Mouse (Mus musculus): Measurements from ENCODE around the gene Gucy2c. TPM values are rescaled to one million over a fixed set of nuclear protein-coding genes. Genes with fewer than 3 reads are reported as not detected.
"Not testable (repeated sequence)": the region's sequence is repeated elsewhere in the genome, so short reads cannot be mapped to it uniquely, and the experiment has no call there.

Gucy2c gene
- polyA plus RNA-seq, 1 experiment: 0.07 TPM

DNA sequence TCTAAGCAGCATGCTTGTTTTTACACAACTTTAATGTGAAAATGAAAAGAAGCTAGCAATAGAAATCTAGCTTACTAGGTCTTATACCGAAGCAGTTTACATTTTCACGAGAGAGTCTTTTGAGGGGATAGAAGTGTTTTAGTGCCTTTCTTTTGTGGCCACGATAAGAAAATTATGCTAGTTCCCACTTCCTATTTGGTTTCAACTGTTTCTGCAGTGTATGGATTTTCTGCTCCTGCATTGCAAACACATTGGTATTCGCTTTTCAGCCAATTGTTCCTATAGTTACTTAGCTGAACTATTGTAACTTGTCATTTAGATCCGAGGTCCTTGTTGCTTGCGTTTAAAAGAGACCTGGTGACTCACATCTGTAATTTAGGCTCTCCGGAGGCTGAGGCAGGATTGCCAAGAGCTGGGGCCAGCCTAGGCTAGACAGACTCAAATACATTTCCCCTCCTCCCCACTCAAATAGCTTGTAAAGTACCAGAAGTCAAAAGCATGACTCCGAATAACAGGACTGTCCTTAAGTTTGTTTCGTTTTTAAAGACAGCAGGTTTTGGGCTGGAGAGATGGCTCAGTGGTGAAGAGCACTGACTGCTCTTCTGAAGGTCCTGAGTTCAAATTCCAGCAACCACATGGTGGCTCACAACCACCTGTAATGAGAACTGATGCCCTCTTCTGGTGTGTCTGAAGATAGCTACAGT is 23.3 kb upstream of the Gucy2c start:
- H3K27ac ChIP-seq (ENCODE audit: insufficient read depth, low read length): peak overlapping the region; percentile 79
- no peaks in the 10 kb centered on the region for H3K36me3 ChIP-seq (ENCODE audit: control insufficient read depth, insufficient read depth, low read length)
- no peak for TF ChIP-seq POLR2A (IDR thresholded peaks at IDR 0.05; ENCODE audit: low read depth, low read length)
- no peak for TF ChIP-seq CTCF (IDR thresholded peaks at IDR 0.05; ENCODE audit: extremely low read depth, insufficient read depth, insufficient read length, insufficient replicate concordance)
- 2% methylated on average over 9 of the region's 9 CpGs for WGBS
- peaks cover 4% of the 10 kb centered on the region for H3K4me1 ChIP-seq (ENCODE audit: control insufficient read depth, insufficient read depth, insufficient read length)
- H3K4me3 ChIP-seq (ENCODE audit: extremely low read depth, insufficient read depth, insufficient read length): peak overlapping the region; percentile 84
- H3K27me3 ChIP-seq (ENCODE audit: control insufficient read depth, insufficient read depth, low read length): no peaks in the 10 kb centered on the region
- no peak for DNase-seq (ENCODE audit: low read depth in 1 of 2, low spot score in 2 of 2)

DNA sequence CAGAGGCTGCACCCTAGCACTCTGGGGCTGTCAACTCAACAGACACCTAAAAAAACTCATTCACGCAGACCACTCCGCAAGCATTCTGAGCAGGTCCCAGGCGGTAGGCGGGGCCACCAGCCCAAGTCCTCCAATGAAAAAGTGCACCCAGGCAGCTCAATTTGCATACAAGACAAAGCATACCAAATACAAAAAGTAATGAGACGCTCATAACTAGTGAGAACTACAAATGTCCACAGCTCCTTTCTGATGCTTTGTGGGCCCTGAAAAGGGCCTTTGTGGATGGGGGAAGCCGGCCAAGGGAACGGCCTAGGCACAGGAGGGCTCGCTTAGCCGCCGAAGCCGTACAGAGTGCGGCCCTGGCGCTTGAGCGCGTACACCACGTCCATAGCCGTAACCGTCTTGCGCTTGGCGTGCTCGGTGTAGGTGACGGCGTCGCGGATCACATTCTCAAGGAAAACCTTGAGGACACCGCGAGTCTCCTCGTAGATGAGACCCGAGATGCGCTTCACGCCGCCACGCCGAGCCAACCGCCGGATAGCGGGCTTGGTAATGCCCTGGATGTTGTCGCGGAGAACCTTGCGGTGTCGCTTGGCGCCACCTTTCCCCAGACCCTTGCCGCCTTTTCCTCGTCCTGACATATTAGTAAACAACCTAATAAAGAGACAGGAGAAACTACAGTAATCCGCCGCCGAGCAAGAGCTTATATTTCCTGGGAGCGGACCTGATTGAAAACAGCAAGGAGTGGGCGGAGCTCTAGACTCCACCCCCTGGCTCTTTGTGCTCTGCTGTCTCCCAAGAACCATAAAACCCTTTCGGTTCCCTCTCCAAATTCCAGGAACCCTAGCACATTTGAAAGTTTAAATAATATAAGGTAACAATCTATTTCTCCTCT is 22.4 kb upstream of the Gucy2c start, which contains the start of gene Hist4h4:
Gene Hist4h4, minus strand, starts transcription at position 677 of the 895 bp plus-strand sequence.
- H3K27me3 ChIP-seq (ENCODE audit: control insufficient read depth, insufficient read depth, low read length): no peaks in the 10 kb centered on the region
- no peaks in the 10 kb centered on the region for H3K36me3 ChIP-seq (ENCODE audit: control insufficient read depth, insufficient read depth, low read length)
- no peaks in the 10 kb centered on the region; the same call in 1 of the 2 replicates for H3K4me1 ChIP-seq (ENCODE audit: control insufficient read depth, insufficient read depth, insufficient read length)
- H3K4me3 ChIP-seq (ENCODE audit: extremely low read depth, insufficient read depth, insufficient read length): peak within 1 kb of the TSS; percentile 84
- H3K27ac ChIP-seq (ENCODE audit: insufficient read depth, low read length): peak within 1 kb of the TSS; percentile 100
- under 1% methylated on average over 50 of the region's 50 CpGs for WGBS
- TF ChIP-seq POLR2A (IDR thresholded peaks at IDR 0.05; ENCODE audit: low read depth, low read length): peak; percentile 95
- TF ChIP-seq CTCF (IDR thresholded peaks at IDR 0.05; ENCODE audit: extremely low read depth, insufficient read depth, insufficient read length, insufficient replicate concordance): no peak
- peak; percentile 81 to 90 for DNase-seq (ENCODE audit: low read depth in 1 of 2, low spot score in 2 of 2)

DNA sequence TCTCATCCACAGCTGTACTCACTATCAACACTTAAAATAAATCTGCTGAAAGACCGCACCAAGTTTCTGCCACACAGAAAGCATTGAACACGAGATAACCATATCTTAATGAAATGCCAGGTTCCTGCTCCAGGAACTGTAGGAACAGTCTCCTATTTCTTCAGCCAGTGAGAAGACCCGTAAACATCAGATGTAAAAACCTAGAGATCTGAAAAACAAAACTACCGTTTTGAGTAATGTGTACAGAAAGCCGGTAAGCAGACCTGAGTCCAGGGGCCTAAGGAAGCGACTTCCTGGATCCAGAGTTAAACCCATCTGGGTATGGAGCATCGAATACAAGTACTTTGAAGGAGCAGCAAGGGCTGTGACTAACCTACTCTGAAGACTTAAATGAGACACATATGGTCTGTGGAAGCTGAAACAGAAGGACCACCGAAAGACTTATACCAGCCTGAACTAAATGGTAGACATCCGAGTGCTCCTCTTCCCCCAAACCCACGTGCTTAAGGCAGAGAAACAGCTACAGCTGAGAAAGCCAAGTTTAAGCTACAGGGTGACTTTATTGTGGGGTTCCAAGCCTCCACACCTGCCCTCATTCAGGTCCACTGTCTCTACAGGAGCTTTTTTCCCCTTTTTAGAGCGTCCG is 21.7 kb upstream of the Gucy2c start:
- DNase-seq (ENCODE audit: low read depth in 1 of 2, low spot score in 2 of 2): no peak
- peak overlapping the region; percentile 45 for H3K4me3 ChIP-seq (ENCODE audit: extremely low read depth, insufficient read depth, insufficient read length)
- 17% methylated on average over 12 of the region's 12 CpGs for WGBS
- H3K27ac ChIP-seq (ENCODE audit: insufficient read depth, low read length): peak overlapping the region; percentile 100
- no peaks in the 10 kb centered on the region for H3K36me3 ChIP-seq (ENCODE audit: control insufficient read depth, insufficient read depth, low read length)
- TF ChIP-seq CTCF (IDR thresholded peaks at IDR 0.05; ENCODE audit: extremely low read depth, insufficient read depth, insufficient read length, insufficient replicate concordance): no peak
- TF ChIP-seq POLR2A (IDR thresholded peaks at IDR 0.05; ENCODE audit: low read depth, low read length): no peak
- no peaks in the 10 kb centered on the region; the same call in 1 of the 2 replicates for H3K4me1 ChIP-seq (ENCODE audit: control insufficient read depth, insufficient read depth, insufficient read length)
- no peaks in the 10 kb centered on the region; the same call in 1 of the 2 replicates for H3K27me3 ChIP-seq (ENCODE audit: control insufficient read depth, insufficient read depth, low read length)

DNA sequence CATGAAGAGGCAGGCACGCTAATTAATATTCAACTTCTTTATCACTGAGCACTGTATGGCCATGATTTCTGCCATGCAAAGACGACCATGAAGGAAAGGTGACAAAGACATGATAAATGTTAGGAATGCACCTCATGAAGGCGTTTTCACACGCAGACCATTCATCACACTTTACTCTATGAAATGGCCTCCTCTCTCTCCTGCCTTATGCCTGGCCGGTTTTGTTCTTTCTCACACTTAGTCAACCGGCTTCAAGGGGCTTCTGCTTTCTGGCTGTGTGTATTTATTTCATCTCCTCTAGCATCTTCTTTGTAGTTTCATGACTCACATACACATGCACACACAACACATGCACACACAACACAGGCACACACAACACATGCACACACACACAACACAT is 19.7 kb upstream of the Gucy2c start:
- no peak overlapping the region for H3K27ac ChIP-seq (ENCODE audit: insufficient read depth, low read length)
- WGBS: 91% methylated on average over 6 of the region's 6 CpGs
- no peaks in the 10 kb centered on the region; the same call in 1 of the 2 replicates for H3K27me3 ChIP-seq (ENCODE audit: control insufficient read depth, insufficient read depth, low read length)
- no peak overlapping the region for H3K4me3 ChIP-seq (ENCODE audit: extremely low read depth, insufficient read depth, insufficient read length)
- no peaks in the 10 kb centered on the region for H3K36me3 ChIP-seq (ENCODE audit: control insufficient read depth, insufficient read depth, low read length)
- H3K4me1 ChIP-seq (ENCODE audit: control insufficient read depth, insufficient read depth, insufficient read length): no peaks in the 10 kb centered on the region; the same call in 1 of the 2 replicates
- no peak for DNase-seq (ENCODE audit: low read depth in 1 of 2, low spot score in 2 of 2)
- TF ChIP-seq POLR2A (IDR thresholded peaks at IDR 0.05; ENCODE audit: low read depth, low read length): no peak
- TF ChIP-seq CTCF (IDR thresholded peaks at IDR 0.05; ENCODE audit: extremely low read depth, insufficient read depth, insufficient read length, insufficient replicate concordance): no peak

DNA sequence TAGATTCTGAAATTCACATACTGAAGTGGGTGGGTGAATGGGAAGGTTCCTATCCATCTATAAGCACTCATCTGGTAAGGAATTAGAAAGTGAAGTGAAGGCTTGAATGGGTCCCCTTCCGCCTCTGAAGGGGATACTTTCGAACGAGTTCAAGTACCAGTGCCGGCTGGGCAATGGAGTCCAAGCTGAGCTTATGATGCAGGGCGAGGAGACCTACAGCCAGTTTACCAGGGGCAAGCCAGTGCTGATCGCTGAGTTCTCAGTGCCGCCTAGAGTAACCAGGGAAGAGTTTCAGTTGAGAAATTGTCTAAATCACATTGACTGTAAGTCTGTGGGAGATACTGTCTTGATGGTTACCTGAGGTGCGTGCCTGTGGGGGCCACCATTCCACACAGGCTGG is 19.1 kb upstream of the Gucy2c start:
- Histone ChIP-seq H3K27ac (ENCODE audit: insufficient read depth, low read length) (no peak overlapping the region), H3K27me3 (ENCODE audit: control insufficient read depth, insufficient read depth, low read length) (no peaks in the 10 kb centered on the region; the same call in 1 of the 2 replicates), H3K4me1 (ENCODE audit: control insufficient read depth, insufficient read depth, insufficient read length) (no peaks in the 10 kb centered on the region; the same call in 1 of the 2 replicates), H3K4me3 (ENCODE audit: extremely low read depth, insufficient read depth, insufficient read length) (no peak overlapping the region), H3K36me3 (ENCODE audit: control insufficient read depth, insufficient read depth, low read length) (no peaks in the 10 kb centered on the region)
- TF ChIP-seq CTCF (IDR thresholded peaks at IDR 0.05; ENCODE audit: extremely low read depth, insufficient read depth, insufficient read length, insufficient replicate concordance) (no peak), POLR2A (IDR thresholded peaks at IDR 0.05; ENCODE audit: low read depth, low read length) (no peak)
- no peak for DNase-seq (ENCODE audit: low read depth in 1 of 2, low spot score in 2 of 2)
- 96% methylated on average over 8 of the region's 8 CpGs for WGBS

DNA sequence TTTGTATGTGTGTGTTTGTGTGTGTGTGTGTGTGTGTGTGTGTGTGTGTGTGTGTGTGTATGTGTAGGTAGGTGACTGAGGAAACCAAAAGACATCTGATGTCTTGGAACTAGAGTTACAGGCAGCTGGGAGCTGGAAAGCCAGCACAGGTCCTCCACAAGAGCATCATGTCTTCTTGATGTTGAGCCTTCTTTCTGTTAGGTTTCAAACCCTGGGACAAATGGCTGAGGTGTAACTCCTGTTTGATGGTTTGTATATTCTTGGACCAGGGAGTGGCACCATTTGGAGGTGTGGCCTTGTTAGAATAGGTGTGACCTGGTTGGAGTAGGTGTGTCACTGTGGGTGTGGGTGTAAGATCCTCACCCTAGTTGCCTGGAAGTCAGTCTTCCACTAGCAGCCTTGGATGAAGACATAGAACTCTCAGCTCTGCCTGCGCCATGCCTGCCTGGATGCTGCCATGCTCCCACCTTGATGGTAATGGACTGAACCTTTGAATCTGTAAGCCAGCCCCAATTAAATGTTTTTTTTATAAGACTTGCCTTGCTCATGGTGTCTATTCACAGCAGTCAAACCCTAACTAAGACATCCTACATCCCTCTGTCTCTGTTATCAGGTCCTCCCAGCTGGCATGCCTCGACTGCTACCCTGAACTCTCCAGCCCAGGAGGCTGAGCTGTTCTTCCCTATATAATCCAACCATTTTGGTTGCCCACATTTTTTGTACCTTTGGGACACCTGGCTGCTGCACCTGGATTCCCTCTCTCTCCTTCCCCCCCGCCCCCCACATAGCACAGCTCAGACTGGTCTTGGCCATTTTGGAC is 16.5 kb upstream of the Gucy2c start:
- H3K4me1 ChIP-seq (ENCODE audit: control insufficient read depth, insufficient read depth, insufficient read length); DNase-seq (ENCODE audit: low read depth in 1 of 2, low spot score in 2 of 2); H3K4me3 ChIP-seq (ENCODE audit: extremely low read depth, insufficient read depth, insufficient read length); H3K27me3 ChIP-seq (ENCODE audit: control insufficient read depth, insufficient read depth, low read length); H3K27ac ChIP-seq (ENCODE audit: insufficient read depth, low read length); H3K36me3 ChIP-seq (ENCODE audit: control insufficient read depth, insufficient read depth, low read length): not testable (repeated sequence)
- 88% methylated on average over 3 of the region's 3 CpGs for WGBS
